Mouse (Mus musculus) layer of hippocampus, postnatal 10 days (tissue): Measurements from ENCODE around the gene Rtn4r. TPM values are rescaled to one million over a fixed set of nuclear protein-coding genes. Genes with fewer than 3 reads are reported as not detected.
A peak's percentile ranks its signal among the peaks of the same experiment; 100 is the strongest.

Source experiments
- DNase-seq, 2 experiments: peaks; one replicate each; pipeline ENCODE4 v3.0.0; 2021; ENCODE audit warnings: low spot score in 2 of 2
- total RNA-seq, 2 experiments: library from RNA; stranded (reverse); gene quantifications; 2 replicates each; pipeline ENCODE4 v1.2.3; 2021

The Rtn4r gene
- total RNA-seq, 2 experiments from 2014 or later: 76.3 to 78.0 TPM

GRCm38 (mm10) chr16:18124040-18124439 lies 3.4 kb upstream of the Rtn4r start:
- no peak for DNase-seq

DNA sequence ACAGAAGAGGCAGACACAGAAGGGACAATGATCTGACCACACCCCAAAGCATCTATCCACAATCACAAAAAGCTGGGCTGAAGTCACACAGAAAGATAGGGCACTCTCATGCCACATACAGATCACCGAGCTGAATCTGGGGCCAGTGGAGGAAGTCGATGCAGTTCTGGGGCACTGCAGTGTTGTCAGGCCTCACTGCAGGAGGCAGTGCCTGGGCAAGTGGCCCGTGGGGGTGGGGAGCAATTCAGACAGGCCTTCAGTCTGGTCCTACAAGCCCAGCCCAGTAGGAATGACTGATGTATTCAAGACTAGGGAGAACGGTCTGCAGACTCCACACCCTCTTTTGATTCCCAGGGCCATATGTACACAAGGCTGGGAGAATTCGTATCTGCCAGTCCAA lies 2.8 kb upstream of the Rtn4r start:
- DNase-seq: no peak

DNA sequence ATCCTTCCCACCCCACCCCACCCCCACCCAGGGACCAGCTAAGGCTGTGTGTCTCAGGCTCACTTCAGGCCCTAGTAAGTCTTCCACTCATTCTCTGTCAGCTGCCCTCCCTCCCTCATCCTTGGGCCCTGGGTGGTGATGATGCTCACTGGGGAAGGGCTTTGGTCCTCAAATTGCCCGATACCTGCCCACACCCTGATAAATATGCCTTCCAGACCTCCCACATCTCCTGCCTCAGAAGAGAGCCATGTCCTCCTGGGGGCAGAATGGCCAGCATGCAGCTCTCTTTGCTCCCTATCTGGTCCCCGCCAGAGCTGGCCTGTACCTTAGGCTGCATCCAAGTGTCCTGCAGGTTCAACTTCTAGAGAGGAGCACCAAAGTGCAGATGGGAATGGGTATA lies 2.3 kb upstream of the Rtn4r start:
- DNase-seq: no peak

DNA sequence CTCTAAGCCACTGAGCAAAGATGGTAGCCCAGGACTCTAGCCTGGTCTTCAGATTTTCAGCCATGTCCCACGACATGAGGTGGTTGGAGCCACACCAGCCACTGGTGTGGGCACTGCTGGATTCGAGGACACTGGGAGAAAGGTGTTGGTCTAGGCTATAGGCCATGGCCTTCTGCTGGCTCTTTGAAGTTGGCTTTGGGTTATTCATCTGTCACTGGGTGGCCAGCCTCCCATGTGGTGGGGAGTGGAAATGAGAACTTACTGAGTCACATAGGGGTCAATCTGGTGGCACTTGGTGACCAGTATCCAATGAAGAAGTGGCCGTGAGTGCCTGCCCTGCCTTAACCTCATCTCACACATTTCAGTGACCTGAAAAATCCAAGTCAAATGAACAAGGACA lies 1.2 kb upstream of the Rtn4r start:
- DNase-seq: no peak

- peak in 1 of 2 experiments; percentile 54 for DNase-seq
These were observed 575 bp downstream of the Rtn4r start for GRCm38 (mm10) chr16:18127871-18128563.

DNA sequence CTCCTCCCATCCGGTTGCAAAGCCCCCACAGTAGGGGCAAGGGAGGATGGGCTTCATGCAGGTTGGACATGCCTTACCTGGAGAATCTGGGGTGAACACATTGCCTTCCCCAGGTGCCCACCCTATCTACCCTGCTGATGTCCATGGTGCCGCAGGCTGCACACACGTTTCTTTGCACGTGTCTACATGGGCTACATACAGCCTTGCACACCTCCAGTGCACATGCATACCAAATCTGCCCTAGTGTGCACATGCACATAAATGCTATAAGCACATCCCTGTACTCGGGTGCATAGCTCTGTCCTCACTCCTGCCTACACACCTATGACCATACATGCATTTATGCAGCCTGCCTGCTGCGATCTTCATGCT lies 1.1 kb downstream of the Rtn4r start:
- no peak for DNase-seq

DNA sequence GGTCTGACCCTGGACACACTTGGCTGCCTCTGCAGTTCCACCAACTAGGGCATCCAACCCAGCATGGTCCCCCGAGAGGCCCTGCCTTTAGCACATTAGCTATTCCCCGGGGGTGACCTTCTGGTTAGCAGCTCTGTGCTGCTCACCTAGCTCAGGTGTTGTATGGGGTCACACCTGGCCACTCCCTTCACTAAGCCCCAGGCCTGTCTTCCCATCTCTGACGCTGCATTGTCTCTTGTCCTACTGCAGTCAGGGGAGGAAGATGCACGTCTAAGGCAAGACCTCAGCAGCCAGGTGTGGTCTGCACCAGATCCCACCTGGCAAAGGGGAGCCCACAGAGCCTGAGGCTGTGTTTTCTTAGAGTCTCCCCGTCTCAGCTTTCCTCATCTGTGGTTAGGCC lies 2.0 kb downstream of the Rtn4r start:
- DNase-seq: no peak

DNA sequence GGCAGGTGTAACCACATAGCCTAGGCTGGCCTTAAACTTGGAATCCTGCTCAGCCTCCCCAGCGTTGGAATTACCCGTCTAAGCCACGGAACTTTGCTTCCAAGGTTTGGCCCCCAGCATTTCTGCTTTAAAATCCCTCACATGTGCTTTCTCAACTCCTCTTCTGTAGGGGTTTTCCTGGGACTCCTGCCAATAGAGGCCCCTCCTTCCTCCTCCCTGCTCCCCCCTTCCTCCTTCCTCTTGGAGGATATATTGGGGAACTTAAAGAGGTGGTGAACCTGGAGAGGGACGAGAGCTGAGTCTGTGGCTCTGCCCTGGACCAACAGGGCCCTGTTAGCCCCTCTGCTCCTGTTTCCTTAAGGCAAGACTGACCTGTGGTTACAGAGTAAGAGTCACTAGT lies 2.8 kb downstream of the Rtn4r start:
- no peak for DNase-seq

- peak in 1 of 2 experiments; percentile 57 for DNase-seq
These were observed 3.3 kb downstream of the Rtn4r start for GRCm38 (mm10) chr16:18130705-18131104.

DNA sequence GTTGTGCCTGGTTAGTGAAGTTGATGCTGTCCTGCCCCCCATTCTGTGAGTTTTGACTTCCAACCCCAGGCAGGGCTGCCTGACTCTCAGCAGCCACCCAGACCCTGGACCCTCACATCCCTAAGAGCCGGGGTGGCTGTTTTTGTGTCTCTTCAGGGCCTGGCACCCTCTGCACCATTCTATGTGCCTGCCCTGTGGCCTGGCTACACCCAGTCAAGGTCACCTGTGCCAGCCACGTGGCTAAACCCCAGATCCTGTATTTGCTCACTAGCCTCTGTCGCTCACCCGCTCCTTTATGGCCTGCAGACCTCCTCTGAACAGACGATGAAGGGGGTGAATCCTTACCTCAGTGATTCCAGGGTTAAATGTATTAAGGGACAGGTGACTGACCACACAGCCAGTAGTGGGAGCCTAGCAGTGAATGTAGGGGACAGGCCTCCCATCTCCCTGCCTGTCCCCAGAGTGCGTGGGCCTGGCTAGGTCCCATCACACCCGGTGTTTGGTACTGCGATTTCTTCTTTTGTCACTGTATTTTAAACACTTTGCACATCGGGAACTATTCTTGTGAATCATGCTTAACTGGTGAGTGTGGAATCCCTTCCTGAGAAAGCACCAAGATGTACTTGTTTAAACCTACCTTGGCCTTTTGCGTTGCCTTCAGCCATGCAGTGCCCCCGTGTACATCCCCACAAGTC lies 4.0 kb downstream of the Rtn4r start:
- no peak for DNase-seq

DNA sequence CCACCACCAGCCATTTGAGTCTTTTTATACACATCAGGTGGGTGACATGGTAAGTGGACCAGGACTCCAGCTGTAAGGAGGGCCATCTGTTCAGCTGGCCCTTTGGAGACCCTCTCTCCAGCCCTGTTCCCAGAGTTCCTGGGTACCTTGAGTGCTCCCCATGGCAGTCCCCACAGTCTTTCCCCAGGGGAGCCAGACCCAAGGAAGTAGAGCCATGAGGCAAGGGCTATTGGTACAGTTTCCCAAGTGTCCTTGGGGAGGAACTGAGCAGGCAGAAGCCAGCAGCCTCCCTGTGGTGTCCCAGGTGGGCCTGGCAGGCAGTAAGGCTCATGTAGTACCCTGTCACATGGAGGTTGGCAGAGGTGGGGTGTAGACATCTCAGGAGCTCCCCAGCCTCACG lies 4.6 kb downstream of the Rtn4r start:
- no peak for DNase-seq

GRCm38 (mm10) chr16:18132575-18132974 lies 5.1 kb downstream of the Rtn4r start:
- DNase-seq: no peak

DNA sequence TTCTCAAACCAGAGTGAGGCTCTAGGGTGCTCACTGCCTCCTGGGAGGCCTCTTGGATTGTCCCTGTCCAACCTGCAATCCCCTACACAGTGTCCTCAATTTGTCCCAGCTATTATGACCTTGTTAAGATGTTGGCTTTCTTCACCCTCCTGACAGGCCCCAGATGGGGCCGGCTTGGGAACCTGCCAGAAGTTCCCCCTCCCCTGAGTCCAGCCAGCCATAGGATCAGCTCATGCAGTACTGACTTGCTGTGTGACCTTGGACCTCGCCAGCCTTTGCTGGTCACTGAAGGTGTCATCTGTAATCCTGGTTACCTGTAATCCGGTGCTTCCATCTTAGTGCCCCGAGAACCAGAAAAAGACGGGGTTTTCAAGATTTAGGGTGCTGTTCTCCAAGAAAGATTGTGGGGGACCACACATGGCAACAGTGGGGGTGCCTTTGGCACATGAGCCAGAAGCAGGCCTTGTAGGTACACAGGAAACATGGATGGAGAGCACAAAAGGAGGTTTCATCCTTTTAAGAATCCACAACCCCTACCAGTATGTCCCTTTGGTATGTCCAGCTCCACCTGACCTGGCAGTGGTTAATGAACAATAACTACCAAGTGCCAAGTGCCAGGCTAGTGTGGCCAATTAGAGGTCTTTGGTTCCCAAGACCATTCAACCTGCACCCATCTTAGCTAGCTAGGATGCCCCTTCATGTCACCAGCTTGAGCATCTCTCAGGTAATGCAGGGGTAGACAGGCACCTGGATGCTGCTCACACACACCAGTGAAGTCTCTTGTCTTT lies 5.9 kb downstream of the Rtn4r start:
- DNase-seq: no peak

DNA sequence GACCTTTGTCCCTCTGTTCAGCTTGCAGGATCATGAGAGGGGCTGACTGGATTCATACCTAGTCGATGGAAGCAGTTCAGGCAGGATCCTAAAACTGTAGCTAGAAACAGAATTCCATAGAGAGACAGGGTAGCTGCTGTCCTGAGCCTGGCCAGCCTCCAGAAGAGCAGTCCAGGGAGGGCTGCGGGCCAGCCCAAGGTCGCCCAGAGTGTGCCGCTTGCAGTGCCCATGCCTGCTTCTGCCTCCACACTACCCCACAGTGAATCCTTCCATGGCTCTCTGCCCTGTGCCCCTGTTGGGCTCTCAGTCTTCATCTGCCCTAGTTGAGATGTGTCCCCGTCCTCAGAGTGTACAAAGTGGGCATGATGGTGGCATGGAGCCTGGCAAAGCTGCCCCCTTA lies 7.8 kb downstream of the Rtn4r start:
- DNase-seq: no peak

GRCm38 (mm10) chr16:18136015-18136414 lies 8.6 kb downstream of the Rtn4r start:
- DNase-seq: no peak

GRCm38 (mm10) chr16:18144201-18144600 lies 16.8 kb downstream of the Rtn4r start:
- peak; percentile 59 to 70 for DNase-seq

- DNase-seq: no peak
These were observed 18.0 kb downstream of the Rtn4r start for GRCm38 (mm10) chr16:18145341-18145867.

GRCm38 (mm10) chr16:18148208-18148876 lies 20.9 kb downstream of the Rtn4r start:
- DNase-seq: peak; percentile 52 to 59

DNA sequence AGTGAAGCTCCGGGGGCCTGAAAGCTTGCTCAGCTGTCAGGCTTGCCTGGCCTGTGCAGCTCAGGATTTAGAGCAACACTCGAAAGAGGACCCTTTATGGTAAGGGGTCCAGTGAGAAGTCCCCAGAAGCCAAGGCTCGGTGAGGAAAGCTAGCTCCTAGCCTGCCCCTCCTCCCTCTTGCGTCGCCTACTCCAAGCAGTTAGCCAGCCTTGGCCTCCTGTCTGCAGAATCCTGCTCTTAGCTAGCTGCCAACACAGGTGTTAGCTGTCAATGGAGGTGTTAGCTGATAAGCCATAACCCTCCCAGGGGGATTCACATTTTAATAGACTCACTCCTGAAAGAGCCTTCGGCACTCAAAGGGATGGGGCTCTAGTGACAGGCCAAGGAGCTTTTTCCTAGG lies 21.8 kb downstream of the Rtn4r start:
- DNase-seq: no peak

DNA sequence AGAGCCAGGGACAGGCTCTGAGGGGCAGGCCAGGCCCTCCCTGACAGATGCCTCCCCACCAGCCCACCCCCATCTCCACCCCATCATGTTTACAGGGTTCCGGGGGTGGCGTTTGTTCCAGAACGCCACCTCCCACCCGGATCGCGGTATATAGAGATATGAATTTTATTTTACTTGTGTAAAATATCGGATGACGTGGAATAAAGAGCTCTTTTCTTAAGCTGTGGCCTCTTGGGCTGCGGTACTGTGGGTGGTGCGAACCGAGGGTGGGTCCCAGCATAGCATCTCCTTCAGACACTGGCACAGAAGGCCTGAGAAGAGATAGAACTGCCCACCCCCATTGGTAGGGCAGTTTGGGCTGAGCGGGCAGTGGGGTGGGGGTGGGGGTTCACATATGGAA lies 24.7 kb downstream of the Rtn4r start:
- DNase-seq: no peak

DNA sequence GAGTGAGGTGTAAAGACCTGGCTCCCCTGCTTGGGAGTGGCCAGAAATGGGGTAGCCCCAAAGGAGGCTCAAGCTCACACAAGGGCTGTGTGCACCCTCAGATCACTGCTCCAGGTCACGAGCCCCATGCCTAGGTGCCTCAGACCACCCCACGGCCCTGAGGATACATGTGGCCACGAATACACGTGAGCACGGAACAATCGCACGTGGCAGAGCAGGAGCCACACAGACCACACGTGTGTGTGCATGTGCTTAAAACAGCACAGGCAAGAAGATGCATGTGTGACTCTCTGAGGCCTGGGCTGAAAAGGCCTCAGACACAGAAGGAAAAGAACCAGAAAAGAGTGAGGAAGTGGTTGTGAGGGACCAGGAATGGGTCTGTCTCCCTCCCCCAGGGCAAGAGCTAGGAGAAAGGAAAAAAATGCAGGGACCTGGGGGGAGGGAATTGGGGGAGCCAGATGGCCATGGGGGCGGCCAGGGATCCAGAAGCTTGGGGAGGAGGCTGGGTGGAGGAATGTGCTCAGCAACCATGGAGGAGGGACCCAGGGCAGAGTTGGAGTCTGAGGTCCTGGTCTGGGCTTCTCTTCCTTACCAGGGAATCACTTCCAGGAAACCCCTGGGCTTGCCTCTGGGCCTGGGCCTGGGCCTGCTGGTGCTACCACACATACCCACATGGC lies 25.5 kb downstream of the Rtn4r start:
- no peak for DNase-seq
